Mouse (Mus musculus): ENCODE data around the gene Lima1. TPM values are rescaled to one million over a fixed set of nuclear protein-coding genes. Genes with fewer than 3 reads are reported as not detected.

Gene Lima1
- polyA plus RNA-seq, 1 experiment: 73.2 TPM

GRCm38 (mm10) chr15:99729056-99729783, 146.0 kb downstream of the Lima1 start:
- WGBS: 92% methylated on average over 4 of the region's 4 CpGs
- Histone ChIP-seq H3K4me1 (ENCODE audit: control insufficient read depth, insufficient read depth, low read length) (peaks cover 7% of the 10 kb centered on the region), H3K4me3 (ENCODE audit: insufficient read depth, low read depth, low read length) (no peak overlapping the region), H3K27ac (ENCODE audit: insufficient read depth, low read depth, low read length) (no peak overlapping the region)
- no peak for TF ChIP-seq CTCF (IDR thresholded peaks at IDR 0.05; ENCODE audit: insufficient read depth, low read depth, low read length)
- TF ChIP-seq POLR2A (IDR thresholded peaks at IDR 0.05; ENCODE audit: insufficient read depth, low read depth, low read length): no peak

Other genes starting within 250 kb of the Lima1 start
- not detected in 2 replicates for gene Racgap1, start 223.8 kb downstream of the Lima1 start, polyA plus RNA-seq (2012; ENCODE audit: insufficient read depth, insufficient read length, low replicate concordance, missing spikeins)
- not detected in 2 replicates for gene Asic1, start 205.1 kb downstream of the Lima1 start, polyA plus RNA-seq (2012; ENCODE audit: insufficient read depth, insufficient read length, low replicate concordance, missing spikeins)
- 510 TPM in 1 of 2 replicates, not detected in the other for gene Smarcd1, start 173.3 kb downstream of the Lima1 start, polyA plus RNA-seq (2012; ENCODE audit: insufficient read depth, insufficient read length, low replicate concordance, missing spikeins)
- gene Gm17349, start 170.0 kb downstream of the Lima1 start, polyA plus RNA-seq (2012; ENCODE audit: insufficient read depth, insufficient read length, low replicate concordance, missing spikeins): not detected in 2 replicates
- not detected in 2 replicates for gene Gpd1, start 157.9 kb downstream of the Lima1 start, polyA plus RNA-seq (2012; ENCODE audit: insufficient read depth, insufficient read length, low replicate concordance, missing spikeins)
- not detected in 2 replicates for gene Cox14, start 149.8 kb downstream of the Lima1 start, polyA plus RNA-seq (2012; ENCODE audit: insufficient read depth, insufficient read length, low replicate concordance, missing spikeins)
- not detected in 2 replicates for gene Cers5, start 102.6 kb downstream of the Lima1 start, polyA plus RNA-seq (2012; ENCODE audit: insufficient read depth, insufficient read length, low replicate concordance, missing spikeins)
- gene Fam186a, start 91.6 kb upstream of the Lima1 start, polyA plus RNA-seq (2012; ENCODE audit: insufficient read depth, insufficient read length, low replicate concordance, missing spikeins): not detected in 2 replicates
- not detected in 2 replicates for gene Larp4, start 94.6 kb upstream of the Lima1 start, polyA plus RNA-seq (2012; ENCODE audit: insufficient read depth, insufficient read length, low replicate concordance, missing spikeins)
- 51.2 TPM in 1 of 2 replicates, not detected in the other for gene Dip2b, start 163.2 kb upstream of the Lima1 start, polyA plus RNA-seq (2012; ENCODE audit: insufficient read depth, insufficient read length, low replicate concordance, missing spikeins)

Data from olfactory bulb, adult 2 months (tissue).